Mouse (Mus musculus) gastrocnemius, adult 8-10 months (tissue): ENCODE data around the gene Tnnt1. TPM values are rescaled to one million over a fixed set of nuclear protein-coding genes. Genes with fewer than 3 reads are reported as not detected.

ENCODE experiments used
- DNase-seq, 2 experiments: peaks; one replicate each; pipeline ENCODE4 v3.0.0; 2022; ENCODE audit warnings: low spot score in 2 of 2
- total RNA-seq, 4 experiments: library from RNA; stranded (reverse); gene quantifications; 2 replicates each; pipeline ENCODE4 v1.2.4; 2022

Tnnt1 gene
- total RNA-seq, 4 experiments from 2014 or later: 464 to 544 (median 482) TPM

GRCm38 (mm10) chr7:4522292-4522691 is 6.1 kb upstream of the Tnnt1 start:
- DNase-seq: no peak

GRCm38 (mm10) chr7:4521231-4522003 is 5.2 kb upstream of the Tnnt1 start:
- DNase-seq: no peak

- no peak for DNase-seq
These were observed 2.3 kb upstream of the Tnnt1 start for GRCm38 (mm10) chr7:4518487-4518886.

GRCm38 (mm10) chr7:4515853-4516252 is 329 bp downstream of the Tnnt1 start:
- no peak for DNase-seq

GRCm38 (mm10) chr7:4513829-4514712 is 2.1 kb downstream of the Tnnt1 start:
- no peak for DNase-seq

- DNase-seq: no peak
These were observed 2.9 kb downstream of the Tnnt1 start for GRCm38 (mm10) chr7:4513236-4513635.

- no peak for DNase-seq
These were observed 4.5 kb downstream of the Tnnt1 start for GRCm38 (mm10) chr7:4511489-4512224.

- peak; percentile 33 to 36 for DNase-seq
These were observed 6.1 kb downstream of the Tnnt1 start for GRCm38 (mm10) chr7:4509863-4510608.

GRCm38 (mm10) chr7:4508739-4509116 is 7.5 kb downstream of the Tnnt1 start:
- no peak for DNase-seq

GRCm38 (mm10) chr7:4508062-4508738 is 8.0 kb downstream of the Tnnt1 start:
- DNase-seq: no peak

- no peak for DNase-seq
These were observed 9.0 kb downstream of the Tnnt1 start for GRCm38 (mm10) chr7:4507220-4507619.

GRCm38 (mm10) chr7:4504646-4505435 is 11.3 kb downstream of the Tnnt1 start:
- no peak for DNase-seq

- DNase-seq: no peak
These were observed 12.3 kb downstream of the Tnnt1 start for GRCm38 (mm10) chr7:4503858-4504257.

- no peak for DNase-seq
These were observed 13.1 kb downstream of the Tnnt1 start for GRCm38 (mm10) chr7:4503100-4503499.

GRCm38 (mm10) chr7:4502421-4503090 is 13.6 kb downstream of the Tnnt1 start:
- DNase-seq: peak; percentile 32 to 34

- peak; percentile 89 to 90 for DNase-seq
These were observed 14.4 kb downstream of the Tnnt1 start, which contains the start of gene Ppp1r12c for GRCm38 (mm10) chr7:4501558-4502397. Gene Ppp1r12c (minus strand): TSS chr7:4501680.

GRCm38 (mm10) chr7:4500892-4501471 is 15.2 kb downstream of the Tnnt1 start:
- peak in 1 of 2 experiments; percentile 33 for DNase-seq

- no peak for DNase-seq
These were observed 17.1 kb downstream of the Tnnt1 start for GRCm38 (mm10) chr7:4499034-4499433.
